Mouse (Mus musculus): ENCODE data around the gene Agfg2. TPM values are rescaled to one million over a fixed set of nuclear protein-coding genes. Genes with fewer than 3 reads are reported as not detected.

The Agfg2 gene
- polyA plus RNA-seq, 1 experiment from 2014 or later, result 14.8 TPM

GRCm38 (mm10) chr5:137653366-137653765 lies 31.2 kb downstream of the Agfg2 start:
- no peak overlapping the region for H3K4me3 ChIP-seq (ENCODE audit: low read length)
- no peak overlapping the region for H3K9ac ChIP-seq (ENCODE audit: low read depth, low read length)
- peaks cover 23% of the 10 kb centered on the region for H3K4me1 ChIP-seq (ENCODE audit: control insufficient read depth, insufficient read depth, low read length)
- no peak for ATAC-seq (ENCODE audit: low FRiP score, low TSS enrichment)
- H3K9me3 ChIP-seq (ENCODE audit: control insufficient read depth, low read length), result no peaks in the 10 kb centered on the region
- H3K27me3 ChIP-seq (ENCODE audit: control insufficient read depth, insufficient read depth, low read length), result no peaks in the 10 kb centered on the region
- WGBS, result 93% methylated on average over 10 of the region's 10 CpGs
- peaks cover 20% of the 10 kb centered on the region; the same call in 1 of the 2 replicates for H3K36me3 ChIP-seq (ENCODE audit: control insufficient read depth, insufficient read depth, low read length)
- no peak overlapping the region for H3K4me2 ChIP-seq (replicated peaks; ENCODE audit: low read depth, low read length)
- H3K27ac ChIP-seq (ENCODE audit: low read depth, low read length), result no peak overlapping the region

DNA sequence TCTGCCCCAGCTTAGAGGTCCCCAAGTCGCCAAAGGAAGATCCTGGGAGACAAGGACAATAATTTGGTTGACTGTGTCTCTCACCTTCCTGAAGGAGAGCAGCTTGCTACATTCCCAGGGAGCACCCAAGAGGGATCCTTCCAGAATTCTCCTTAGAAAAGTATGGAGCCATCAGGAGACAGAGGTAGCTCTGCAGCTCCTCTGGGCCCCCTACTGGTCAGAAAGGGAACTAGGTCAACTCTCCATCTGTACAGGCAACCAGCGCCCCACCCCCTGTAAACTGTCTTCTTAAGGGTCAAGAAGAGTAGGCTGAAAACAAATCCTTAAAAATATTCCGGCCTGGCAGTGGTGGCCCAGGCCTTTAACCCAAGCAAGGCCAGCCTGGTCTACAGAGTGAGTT lies 32.1 kb downstream of the Agfg2 start:
- Histone ChIP-seq H3K4me2 (replicated peaks; ENCODE audit: low read depth, low read length) (no peak overlapping the region), H3K4me3 (ENCODE audit: low read length) (no peak overlapping the region), H3K27me3 (ENCODE audit: control insufficient read depth, insufficient read depth, low read length) (no peaks in the 10 kb centered on the region), H3K36me3 (ENCODE audit: control insufficient read depth, insufficient read depth, low read length) (peaks cover 17% of the 10 kb centered on the region; the same call in 1 of the 2 replicates), H3K4me1 (ENCODE audit: control insufficient read depth, insufficient read depth, low read length) (peaks cover 32% of the 10 kb centered on the region), H3K9me3 (ENCODE audit: control insufficient read depth, low read length) (no peaks in the 10 kb centered on the region), H3K27ac (ENCODE audit: low read depth, low read length) (no peak overlapping the region), H3K9ac (ENCODE audit: low read depth, low read length) (no peak overlapping the region)
- WGBS, result 21% methylated on average over 3 of the region's 3 CpGs
- ATAC-seq (ENCODE audit: low FRiP score, low TSS enrichment), result 0 out of 2 replicates have a peak, but pooled peaks have one; percentile 14

DNA sequence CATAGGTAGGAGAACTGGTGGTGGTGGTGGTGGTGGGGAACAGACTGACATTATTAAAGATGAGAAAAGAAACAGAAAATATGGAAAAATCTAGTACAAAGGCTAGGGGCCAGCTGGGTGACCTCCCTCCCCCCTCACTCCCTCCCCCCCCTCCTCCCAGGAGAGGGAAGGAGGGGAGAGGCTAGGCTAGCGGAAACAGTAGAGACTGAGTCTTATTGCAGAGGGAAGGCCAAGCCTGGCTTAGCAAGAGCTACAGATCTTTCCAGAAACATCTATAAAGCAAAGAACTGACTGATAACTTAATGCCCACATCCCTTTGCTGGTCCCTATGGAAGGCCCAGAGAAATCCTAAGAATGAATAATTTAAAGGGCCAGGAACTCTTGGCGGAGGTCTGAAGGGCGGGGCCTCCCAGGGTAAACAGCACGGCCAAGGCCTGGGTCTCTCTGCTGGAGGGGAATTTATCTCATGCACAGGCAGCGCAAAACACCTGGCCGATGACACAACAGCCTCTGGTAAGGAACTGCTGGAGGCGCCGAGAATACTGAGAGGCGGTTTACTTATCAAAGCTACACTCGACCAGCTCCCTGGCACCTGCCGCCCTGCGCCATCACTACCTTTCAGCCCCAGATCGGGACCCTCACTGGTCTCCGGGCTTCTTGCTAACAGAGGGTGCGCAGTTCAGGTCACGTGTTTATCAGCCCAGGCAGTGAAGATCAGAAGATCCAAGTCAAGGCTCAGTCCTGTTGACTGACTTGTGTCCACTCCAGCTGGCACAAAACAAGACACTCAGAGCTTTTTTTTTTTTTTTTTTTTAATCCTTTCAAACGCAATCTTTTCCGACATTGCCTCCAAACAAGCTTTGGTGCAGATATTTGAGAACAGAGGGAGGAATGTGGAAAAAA lies 34.6 kb downstream of the Agfg2 start:
- Histone ChIP-seq H3K27me3 (ENCODE audit: control insufficient read depth, insufficient read depth, low read length) (peaks cover 6% of the 10 kb centered on the region; the same call in 1 of the 2 replicates), H3K9me3 (ENCODE audit: control insufficient read depth, low read length) (no peaks in the 10 kb centered on the region), H3K4me1 (ENCODE audit: control insufficient read depth, insufficient read depth, low read length) (peaks cover 43% of the 10 kb centered on the region), H3K4me3 (ENCODE audit: low read length) (no peak overlapping the region), H3K9ac (ENCODE audit: low read depth, low read length) (peak overlapping the region; percentile 37; the same call in 1 of the 2 replicates), H3K27ac (ENCODE audit: low read depth, low read length) (peak overlapping the region; percentile 51; the same call in 1 of the 2 replicates), H3K36me3 (ENCODE audit: control insufficient read depth, insufficient read depth, low read length) (peaks cover 17% of the 10 kb centered on the region; the same call in 1 of the 2 replicates), H3K4me2 (replicated peaks; ENCODE audit: low read depth, low read length) (no peak overlapping the region; the same call in 1 of the 2 replicates)
- WGBS, result 18% methylated on average over 18 of the region's 18 CpGs
- ATAC-seq (ENCODE audit: low FRiP score, low TSS enrichment), result no peak

DNA sequence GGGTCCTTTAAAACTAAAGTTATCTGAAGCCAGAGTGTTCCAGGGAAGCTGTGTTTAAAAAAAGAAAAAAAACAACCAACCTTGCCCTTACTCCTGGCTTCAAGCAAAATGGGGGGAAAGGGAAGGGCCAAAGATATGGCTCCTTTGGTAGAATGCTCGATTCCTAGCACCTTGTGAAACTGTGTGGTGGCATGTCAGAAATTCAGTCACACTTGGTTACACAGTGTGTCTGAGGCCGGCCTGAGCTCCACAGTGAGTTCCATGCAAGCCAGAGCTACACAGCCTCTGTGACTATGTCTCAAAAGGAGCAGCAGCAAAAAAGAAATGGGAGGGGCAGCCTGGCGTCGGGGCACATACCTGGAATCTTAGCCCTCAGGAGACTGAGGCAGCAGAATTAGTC lies 35.3 kb downstream of the Agfg2 start:
- Histone ChIP-seq H3K4me2 (replicated peaks; ENCODE audit: low read depth, low read length) (no peak overlapping the region), H3K9ac (ENCODE audit: low read depth, low read length) (no peak overlapping the region; the same call in 1 of the 2 replicates), H3K27ac (ENCODE audit: low read depth, low read length) (peak overlapping the region; percentile 51; the same call in 1 of the 2 replicates), H3K4me3 (ENCODE audit: low read length) (no peak overlapping the region), H3K4me1 (ENCODE audit: control insufficient read depth, insufficient read depth, low read length) (peaks cover 43% of the 10 kb centered on the region), H3K9me3 (ENCODE audit: control insufficient read depth, low read length) (no peaks in the 10 kb centered on the region), H3K27me3 (ENCODE audit: control insufficient read depth, insufficient read depth, low read length) (peaks cover 7% of the 10 kb centered on the region; the same call in 1 of the 2 replicates), H3K36me3 (ENCODE audit: control insufficient read depth, insufficient read depth, low read length) (peaks cover 17% of the 10 kb centered on the region; the same call in 1 of the 2 replicates)
- 25% methylated on average over 4 of the region's 4 CpGs for WGBS
- peak; percentile 29; the same call in 1 of the 2 replicates for ATAC-seq (ENCODE audit: low FRiP score, low TSS enrichment)

- Histone ChIP-seq H3K4me2 (replicated peaks; ENCODE audit: low read depth, low read length) (no peak overlapping the region), H3K36me3 (ENCODE audit: control insufficient read depth, insufficient read depth, low read length) (peaks cover 13% of the 10 kb centered on the region; the same call in 1 of the 2 replicates), H3K4me3 (ENCODE audit: low read length) (no peak overlapping the region), H3K9ac (ENCODE audit: low read depth, low read length) (no peak overlapping the region), H3K27ac (ENCODE audit: low read depth, low read length) (no peak overlapping the region), H3K4me1 (ENCODE audit: control insufficient read depth, insufficient read depth, low read length) (peaks cover 43% of the 10 kb centered on the region), H3K9me3 (ENCODE audit: control insufficient read depth, low read length) (no peaks in the 10 kb centered on the region), H3K27me3 (ENCODE audit: control insufficient read depth, insufficient read depth, low read length) (peaks cover 7% of the 10 kb centered on the region; the same call in 1 of the 2 replicates)
- WGBS, result 34% methylated on average over 9 of the region's 9 CpGs
- ATAC-seq (ENCODE audit: low FRiP score, low TSS enrichment), result no peak
Measured at GRCm38 (mm10) chr5:137647827-137648601, 36.5 kb downstream of the Agfg2 start.

- H3K4me3 ChIP-seq (ENCODE audit: low read length), result peak within 1 kb of the TSS; percentile 34
- ATAC-seq (ENCODE audit: low FRiP score, low TSS enrichment), result no peak
- WGBS, result 13% methylated on average over 11 of the region's 11 CpGs
- no peaks in the 10 kb centered on the region for H3K9me3 ChIP-seq (ENCODE audit: control insufficient read depth, low read length)
- H3K27me3 ChIP-seq (ENCODE audit: control insufficient read depth, insufficient read depth, low read length), result peaks cover 7% of the 10 kb centered on the region; the same call in 1 of the 2 replicates
- peaks cover 43% of the 10 kb centered on the region for H3K4me1 ChIP-seq (ENCODE audit: control insufficient read depth, insufficient read depth, low read length)
- peaks cover 14% of the 10 kb centered on the region; the same call in 1 of the 2 replicates for H3K36me3 ChIP-seq (ENCODE audit: control insufficient read depth, insufficient read depth, low read length)
- H3K9ac ChIP-seq (ENCODE audit: low read depth, low read length), result peak within 1 kb of the TSS; percentile 34; the same call in 1 of the 2 replicates
- no peak within 1 kb of the TSS for H3K27ac ChIP-seq (ENCODE audit: low read depth, low read length)
- peak within 1 kb of the TSS; percentile 50 for H3K4me2 ChIP-seq (replicated peaks; ENCODE audit: low read depth, low read length)
Measured at GRCm38 (mm10) chr5:137645652-137646091, 38.9 kb downstream of the Agfg2 start, which contains the start of gene Irs3. Gene Irs3 (minus strand): TSS chr5:137645714.

GRCm38 (mm10) chr5:137645091-137645651 lies 39.4 kb downstream of the Agfg2 start:
- Histone ChIP-seq H3K4me1 (ENCODE audit: control insufficient read depth, insufficient read depth, low read length) (peaks cover 38% of the 10 kb centered on the region), H3K27ac (ENCODE audit: low read depth, low read length) (no peak overlapping the region), H3K9ac (ENCODE audit: low read depth, low read length) (peak overlapping the region; percentile 34; the same call in 1 of the 2 replicates), H3K36me3 (ENCODE audit: control insufficient read depth, insufficient read depth, low read length) (peaks cover 19% of the 10 kb centered on the region), H3K4me2 (replicated peaks; ENCODE audit: low read depth, low read length) (peak overlapping the region; percentile 50), H3K27me3 (ENCODE audit: control insufficient read depth, insufficient read depth, low read length) (peaks cover 7% of the 10 kb centered on the region; the same call in 1 of the 2 replicates), H3K4me3 (ENCODE audit: low read length) (peak overlapping the region; percentile 34), H3K9me3 (ENCODE audit: control insufficient read depth, low read length) (no peaks in the 10 kb centered on the region)
- ATAC-seq (ENCODE audit: low FRiP score, low TSS enrichment), result no peak
- 1% methylated on average over 44 of the region's 44 CpGs for WGBS

DNA sequence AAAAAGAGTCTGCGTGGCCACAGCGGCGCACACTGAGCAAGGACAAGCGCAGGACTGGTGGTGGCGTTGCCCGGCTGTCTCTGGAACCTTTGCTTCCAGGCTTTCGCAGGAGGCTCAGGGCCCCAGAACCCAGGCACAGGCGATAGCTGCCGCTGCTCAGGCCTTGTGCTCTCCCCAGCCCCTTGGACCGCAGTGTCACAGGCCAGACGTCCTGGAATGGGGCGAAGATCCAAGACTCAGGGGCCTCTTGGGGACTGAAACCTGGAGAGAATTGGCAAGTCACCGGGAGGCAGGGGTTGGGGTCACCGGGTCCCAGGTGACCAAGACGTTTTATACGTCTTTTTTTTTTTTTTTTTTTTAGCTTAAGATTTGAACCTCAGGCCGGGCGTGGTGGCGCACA lies 40.0 kb downstream of the Agfg2 start:
- Histone ChIP-seq H3K36me3 (ENCODE audit: control insufficient read depth, insufficient read depth, low read length) (peaks cover 26% of the 10 kb centered on the region), H3K9me3 (ENCODE audit: control insufficient read depth, low read length) (no peaks in the 10 kb centered on the region), H3K9ac (ENCODE audit: low read depth, low read length) (no peak overlapping the region), H3K4me2 (replicated peaks; ENCODE audit: low read depth, low read length) (no peak overlapping the region), H3K4me1 (ENCODE audit: control insufficient read depth, insufficient read depth, low read length) (peaks cover 31% of the 10 kb centered on the region), H3K27me3 (ENCODE audit: control insufficient read depth, insufficient read depth, low read length) (peaks cover 7% of the 10 kb centered on the region; the same call in 1 of the 2 replicates), H3K27ac (ENCODE audit: low read depth, low read length) (no peak overlapping the region), H3K4me3 (ENCODE audit: low read length) (no peak overlapping the region)
- ATAC-seq (ENCODE audit: low FRiP score, low TSS enrichment), result no peak
- WGBS, result 46% methylated on average over 19 of the region's 19 CpGs
